Mouse (Mus musculus): ENCODE results near the gene Tnfrsf18.

The Tnfrsf18 gene

DNA sequence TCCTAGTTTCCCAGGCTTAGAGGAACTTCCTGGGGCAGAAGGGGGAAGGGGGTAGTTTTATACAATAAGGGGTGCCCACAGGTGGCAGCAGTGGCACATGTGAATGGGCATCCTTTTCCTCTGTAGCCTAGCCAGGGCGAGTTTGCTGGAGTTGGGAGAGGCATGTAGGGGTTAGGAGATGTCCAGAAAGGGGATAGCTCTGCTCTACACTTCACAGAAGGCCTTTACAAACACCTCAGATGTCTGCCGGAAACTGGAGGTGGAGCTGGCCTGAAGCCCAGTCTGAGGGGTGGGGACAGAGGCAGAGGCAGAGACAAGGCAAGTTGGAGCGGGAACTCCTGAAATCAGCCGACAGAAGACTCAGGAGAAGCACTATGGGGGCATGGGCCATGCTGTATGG is at the start of gene Tnfrsf18:
Gene Tnfrsf18, plus strand, starts transcription at position 152 of the 400 bp plus-strand sequence.
- DNase-seq (ENCODE audit: extremely low read depth, low read depth, low spot score): no peak

DNA sequence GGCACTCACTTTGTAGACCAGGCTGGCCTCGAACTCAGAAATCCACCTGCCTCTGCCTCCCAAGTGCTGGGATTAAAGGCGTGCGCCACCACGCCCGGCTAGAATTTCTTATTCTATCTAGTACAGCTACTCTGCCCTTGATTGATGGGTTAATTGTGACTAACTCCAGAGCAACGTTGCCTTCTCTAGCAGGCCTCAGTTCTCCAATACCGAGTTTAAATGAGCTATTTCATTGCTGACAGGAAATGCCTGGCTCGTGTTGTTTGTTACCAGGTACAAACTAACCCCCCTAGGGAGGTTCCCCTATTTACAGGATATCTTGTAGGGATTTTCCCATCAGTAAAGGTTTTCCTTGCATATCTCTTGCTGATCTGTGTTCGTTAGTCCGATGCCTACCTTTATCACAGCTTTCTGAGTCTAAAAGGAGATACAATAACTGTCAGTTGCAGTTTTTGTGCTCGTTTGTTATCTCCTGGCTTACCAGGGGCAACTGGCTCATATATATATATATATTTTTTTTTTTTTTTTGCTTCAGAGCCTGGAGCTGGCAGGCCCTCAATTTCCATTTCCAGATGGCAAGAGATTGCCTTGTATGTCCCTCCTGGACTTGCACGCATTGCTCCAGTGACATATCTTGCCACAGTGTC is 44.4 kb upstream of the Tnfrsf18 start:
- no peak for DNase-seq (ENCODE audit: extremely low read depth, low read depth, low spot score)

DNA sequence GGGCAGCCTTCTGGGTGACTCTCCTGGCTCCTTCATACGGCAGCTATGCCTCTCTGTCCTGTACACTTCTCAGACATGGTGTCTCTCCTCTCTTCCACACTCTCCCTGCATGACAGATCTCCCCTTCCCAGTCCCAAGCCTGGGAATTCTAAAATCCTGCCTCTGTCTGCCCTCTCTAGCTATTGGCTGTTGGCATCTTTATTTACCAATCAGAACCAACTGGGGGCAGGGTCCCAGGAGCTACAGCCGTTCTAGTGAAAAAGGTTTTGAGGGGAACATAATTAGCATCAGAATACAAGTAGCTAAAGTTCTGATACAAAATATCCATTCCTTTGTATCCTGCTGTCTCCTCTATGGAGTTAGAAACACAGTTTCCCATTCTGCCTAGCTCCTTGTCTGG is 42.2 kb upstream of the Tnfrsf18 start:
- DNase-seq (ENCODE audit: extremely low read depth, low read depth, low spot score): no peak

DNA sequence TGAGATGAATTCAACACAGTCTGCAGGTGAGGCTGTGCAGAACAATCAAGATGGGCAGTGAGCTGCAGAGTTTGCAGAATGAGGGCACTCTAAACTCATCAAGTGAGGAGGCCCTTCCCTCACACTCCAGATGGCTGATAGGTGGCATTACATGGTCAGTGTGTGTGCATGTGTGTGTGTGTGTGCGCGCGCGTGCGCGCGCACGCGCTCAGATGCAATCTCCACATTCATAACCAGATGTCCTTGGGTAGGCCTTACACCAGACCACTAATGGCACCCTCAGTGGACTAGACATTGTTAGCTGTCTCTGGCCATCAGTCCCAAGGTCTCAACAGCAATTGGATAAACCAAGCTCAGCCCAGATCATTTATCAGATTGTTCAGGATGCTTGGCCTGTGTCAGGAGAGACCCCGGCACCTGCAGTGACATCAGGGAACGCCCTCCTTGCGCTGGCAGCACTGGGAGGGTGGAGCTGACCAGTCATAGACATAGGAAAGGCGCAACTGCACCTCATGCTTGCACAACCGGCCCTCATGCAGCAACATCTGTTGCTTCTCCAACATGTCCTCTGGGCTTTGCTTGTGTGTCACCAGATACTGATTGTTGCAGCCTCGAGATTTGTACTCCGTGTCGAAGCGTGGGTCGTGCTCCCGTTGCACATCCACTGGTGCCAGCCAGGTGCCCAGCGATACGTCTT is 34.6 kb upstream of the Tnfrsf18 start:
- DNase-seq (ENCODE audit: extremely low read depth, low read depth, low spot score): no peak

DNA sequence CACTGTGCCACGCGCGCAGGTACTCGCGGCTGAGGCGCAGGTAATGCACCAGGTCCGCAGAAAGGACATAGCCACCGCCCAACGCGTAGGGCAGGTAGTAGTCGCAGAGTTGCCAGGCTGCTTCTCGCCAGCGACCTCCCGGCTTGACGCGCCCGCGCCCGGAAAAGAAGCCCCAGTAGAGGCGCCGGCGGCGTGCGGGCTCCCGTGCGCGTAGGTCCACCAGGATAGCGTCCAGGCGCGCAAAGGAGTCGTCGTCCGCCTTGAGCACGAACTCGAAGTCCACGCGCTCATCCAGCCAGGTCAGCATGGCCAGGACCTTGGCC is 34.1 kb upstream of the Tnfrsf18 start:
- DNase-seq (ENCODE audit: extremely low read depth, low read depth, low spot score): no peak

DNA sequence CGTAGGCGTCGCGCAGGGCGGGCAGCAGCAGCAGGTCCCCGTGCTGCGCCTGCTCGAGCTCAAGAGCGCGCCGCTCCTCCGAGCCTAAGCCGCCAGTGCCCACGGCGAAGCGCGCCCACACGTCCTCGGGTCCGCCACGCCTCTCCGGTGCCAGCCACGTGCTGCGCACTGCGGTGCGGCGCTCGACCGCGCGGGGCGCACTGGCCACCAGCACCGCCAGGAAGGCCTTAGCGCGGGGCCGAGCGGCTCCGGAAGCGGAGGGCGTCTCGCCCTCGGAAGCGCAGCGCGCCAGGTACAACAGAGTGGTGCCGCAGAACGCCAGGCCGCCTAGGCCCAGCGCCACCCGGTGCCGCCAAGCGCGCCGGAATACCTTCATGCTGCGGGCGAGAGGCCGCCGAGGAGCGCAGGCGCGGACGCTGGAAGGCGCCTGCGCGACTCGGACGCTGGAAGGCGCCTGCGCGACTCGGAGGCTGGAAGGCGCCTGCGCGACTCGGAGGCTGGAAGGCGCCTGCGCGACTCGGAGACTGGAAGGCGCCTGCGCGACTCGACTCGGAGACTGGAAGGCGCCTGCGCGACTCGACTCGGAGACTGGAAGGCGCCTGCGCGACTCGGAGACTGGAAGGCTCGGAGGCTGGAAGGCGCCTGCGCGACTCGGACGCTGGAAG is 33.6 kb upstream of the Tnfrsf18 start, which contains the start of the genes B3galt6 and Sdf4:
Gene B3galt6, minus strand, starts transcription at position 409 of the 665 bp plus-strand sequence.
Gene Sdf4, plus strand, starts transcription at position 632 of the 665 bp plus-strand sequence.
- DNase-seq (ENCODE audit: extremely low read depth, low read depth, low spot score): no peak

DNA sequence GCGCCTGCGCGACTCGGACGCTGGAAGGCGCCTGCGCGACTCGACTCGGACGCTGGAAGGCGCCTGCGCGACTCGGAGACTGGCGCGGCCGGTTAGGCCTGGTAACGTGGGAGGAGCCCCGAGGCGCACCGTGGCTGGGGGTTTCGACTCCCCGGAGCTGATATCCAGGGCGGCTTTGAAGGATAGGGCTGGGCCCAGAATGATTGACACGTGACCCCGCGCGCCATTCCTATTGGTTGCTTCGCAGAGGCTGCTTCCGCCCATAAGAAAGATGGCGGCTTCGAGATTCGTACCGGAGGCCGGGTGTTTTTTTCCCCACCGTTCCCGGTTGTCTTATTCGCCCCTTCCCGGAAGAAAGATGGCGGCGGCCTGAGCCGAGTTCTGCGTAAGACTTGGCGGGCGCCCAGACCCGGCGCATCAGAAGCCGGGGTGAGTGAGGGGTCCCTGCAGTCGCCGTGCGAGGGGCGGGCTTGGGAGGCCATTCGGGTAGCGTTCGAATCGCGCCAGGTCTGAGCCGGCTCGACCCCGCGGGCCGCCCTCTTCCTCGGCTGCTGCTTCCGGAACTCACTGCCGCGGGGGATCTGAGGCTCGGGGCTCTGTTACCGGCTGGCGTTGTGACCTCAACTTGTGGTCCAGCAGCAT is 32.9 kb upstream of the Tnfrsf18 start:
- DNase-seq (ENCODE audit: extremely low read depth, low read depth, low spot score): no peak

DNA sequence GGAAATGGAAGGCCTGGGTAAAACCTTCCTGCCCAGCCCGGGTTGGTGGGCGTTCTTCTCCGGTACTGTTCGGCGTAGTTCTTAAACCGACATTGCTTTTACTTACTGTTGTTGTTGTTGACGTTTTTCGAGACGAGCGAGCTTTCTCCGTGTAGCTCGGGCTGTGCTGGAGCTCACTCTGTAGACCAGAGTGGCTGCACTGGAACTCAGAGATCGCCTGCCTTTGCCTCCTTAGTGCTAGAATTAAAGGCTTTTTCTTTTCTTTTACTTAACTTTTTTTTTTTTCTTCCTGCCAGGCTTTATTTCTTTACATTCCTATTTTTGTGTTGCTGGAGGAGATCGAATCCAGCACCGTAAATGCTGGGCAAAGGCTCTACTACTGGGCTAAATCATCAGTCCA is 32.4 kb upstream of the Tnfrsf18 start:
- no peak for DNase-seq (ENCODE audit: extremely low read depth, low read depth, low spot score)

DNA sequence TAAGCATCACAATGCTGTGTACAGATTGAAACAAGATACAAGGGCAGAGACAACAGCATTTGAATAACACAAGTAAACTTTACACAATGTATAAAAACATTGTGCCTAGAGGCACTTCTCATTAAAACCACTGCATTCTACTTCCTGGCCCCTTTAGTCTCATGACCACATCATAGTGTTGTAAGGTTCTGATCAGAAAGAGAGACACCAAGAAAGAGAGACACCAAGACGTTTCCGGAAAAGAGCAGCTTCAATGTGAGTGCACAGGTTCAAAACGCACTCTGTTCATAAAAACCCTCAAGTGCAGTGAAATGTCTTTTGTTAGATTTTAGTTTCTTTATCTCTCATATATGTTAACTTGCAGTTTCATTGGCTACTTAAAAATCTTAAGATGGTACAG is 21.9 kb upstream of the Tnfrsf18 start:
- no peak for DNase-seq (ENCODE audit: extremely low read depth, low read depth, low spot score)

DNA sequence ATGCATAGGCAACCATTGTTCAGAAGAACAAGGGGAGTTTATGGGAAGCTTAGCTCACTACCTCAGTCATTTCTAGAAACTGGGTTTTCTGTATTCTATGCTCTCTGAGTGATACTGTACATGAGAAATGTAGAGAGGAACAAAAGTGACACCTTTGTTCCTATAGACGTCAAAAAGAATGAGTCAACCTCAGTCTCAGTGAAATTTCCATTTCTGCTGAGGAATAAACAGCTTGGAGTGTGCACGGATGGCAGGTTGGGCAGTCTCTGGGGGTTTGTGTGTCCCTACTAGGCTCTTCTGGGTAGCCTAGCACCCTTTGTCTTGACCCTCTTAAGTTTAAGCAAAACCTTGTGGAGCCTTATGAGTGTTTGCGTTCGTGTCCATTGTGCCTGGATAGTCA is 17.6 kb upstream of the Tnfrsf18 start:
- no peak for DNase-seq (ENCODE audit: extremely low read depth, low read depth, low spot score)

DNA sequence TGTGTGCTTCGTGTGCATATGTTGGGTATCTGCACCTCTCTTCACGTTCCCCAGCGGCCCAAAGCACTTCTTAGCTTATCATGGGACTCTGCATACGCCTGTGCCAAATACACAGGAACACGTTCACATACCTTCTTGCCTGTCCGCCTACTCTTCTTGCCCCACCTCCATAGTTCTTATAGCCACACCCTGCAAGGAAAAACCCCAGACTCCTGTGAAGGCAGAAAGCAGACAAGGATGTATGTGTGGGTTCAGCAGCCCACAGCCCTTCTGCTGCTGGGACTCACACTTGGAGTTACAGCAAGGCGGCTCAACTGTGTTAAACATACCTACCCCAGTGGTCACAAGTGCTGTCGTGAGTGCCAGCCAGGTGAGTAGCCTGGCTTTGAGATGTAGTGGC is 12.3 kb upstream of the Tnfrsf18 start, which contains the start of gene Tnfrsf4:
Gene Tnfrsf4, plus strand, starts transcription at position 207 of the 400 bp plus-strand sequence.
- no peak for DNase-seq (ENCODE audit: extremely low read depth, low read depth, low spot score)

DNA sequence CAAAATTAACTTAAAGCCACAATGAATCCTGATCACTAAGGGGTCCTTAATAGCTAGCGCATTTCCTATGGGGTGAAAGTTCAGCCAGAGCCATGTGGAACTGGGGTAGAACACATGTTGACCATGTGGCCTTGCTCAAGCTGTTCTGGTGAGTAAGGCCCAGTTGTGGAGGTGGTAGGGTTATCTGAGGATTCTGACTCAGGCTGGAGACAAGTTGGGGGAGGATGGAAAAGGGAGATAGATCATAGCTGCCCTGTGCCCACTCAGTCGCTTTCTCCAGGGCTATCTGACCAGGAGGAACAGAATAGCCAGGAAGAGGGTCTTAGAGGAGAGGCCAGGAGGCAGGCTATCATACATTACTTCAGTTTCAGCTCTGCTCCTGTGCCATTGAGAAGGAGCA is 11.5 kb upstream of the Tnfrsf18 start:
- no peak for DNase-seq (ENCODE audit: extremely low read depth, low read depth, low spot score)

DNA sequence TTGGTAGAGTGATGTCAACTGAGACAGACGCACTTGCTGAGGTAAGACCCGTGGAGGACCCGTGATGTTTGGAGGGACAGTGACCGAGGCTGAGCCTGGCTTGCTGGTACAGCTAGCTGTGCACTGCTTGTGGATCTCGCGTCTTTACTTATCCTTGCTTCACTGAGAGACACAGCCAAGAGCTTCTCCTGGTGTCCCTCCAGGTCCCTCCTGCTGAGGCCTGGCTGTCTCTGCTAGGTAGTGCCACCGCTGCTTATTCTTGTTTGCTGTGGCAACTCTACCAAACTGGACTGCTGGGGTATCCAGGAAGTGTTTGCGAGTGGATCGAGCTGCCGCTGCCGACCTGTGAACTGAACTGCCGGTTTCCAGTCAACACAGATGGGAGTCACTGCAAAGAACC is 6.2 kb upstream of the Tnfrsf18 start:
- no peak for DNase-seq (ENCODE audit: extremely low read depth, low read depth, low spot score)

DNA sequence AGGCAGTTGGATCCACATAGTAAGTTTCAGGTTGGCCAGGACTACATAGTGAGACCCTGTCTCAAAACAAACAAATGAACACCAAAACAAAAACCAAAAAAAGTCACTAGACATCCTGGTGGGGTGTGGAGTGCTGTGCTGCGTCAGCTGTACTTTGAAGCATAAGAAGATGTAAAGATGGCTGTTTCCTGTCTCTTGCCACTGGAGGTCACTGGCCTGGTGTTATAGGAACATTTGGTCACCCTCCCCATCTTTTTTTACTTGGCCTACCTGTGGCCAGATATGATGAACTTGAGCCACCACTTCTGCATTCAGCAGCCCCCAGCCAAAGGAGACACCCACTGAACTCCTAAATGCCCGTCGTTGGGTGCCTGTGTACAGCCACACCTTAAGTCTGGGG is 4.6 kb upstream of the Tnfrsf18 start:
- no peak for DNase-seq (ENCODE audit: extremely low read depth, low read depth, low spot score)

DNA sequence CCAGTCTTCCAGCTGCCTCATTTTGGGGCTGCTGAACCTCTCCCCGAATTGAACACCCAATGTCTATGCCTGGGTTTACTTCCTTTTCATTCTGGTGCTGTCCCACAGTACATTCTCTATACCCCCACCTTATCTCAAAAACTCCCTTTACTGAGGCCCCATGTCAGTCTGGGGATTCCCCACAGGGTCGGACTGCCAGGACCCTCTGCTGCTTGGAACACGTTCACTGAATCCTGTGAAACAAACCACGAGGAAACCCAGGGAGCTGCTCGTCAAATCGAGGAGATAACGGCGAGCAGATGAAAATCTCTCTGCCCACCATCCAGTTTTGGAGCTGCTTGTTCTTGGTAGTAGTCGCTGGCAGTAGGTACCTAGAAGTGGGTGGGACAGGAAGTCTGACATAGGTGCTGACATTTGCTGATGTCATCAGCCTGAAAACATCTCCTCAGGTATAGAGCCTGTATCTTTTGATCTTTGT is 4.0 kb upstream of the Tnfrsf18 start:
- DNase-seq (ENCODE audit: extremely low read depth, low read depth, low spot score): no peak

DNA sequence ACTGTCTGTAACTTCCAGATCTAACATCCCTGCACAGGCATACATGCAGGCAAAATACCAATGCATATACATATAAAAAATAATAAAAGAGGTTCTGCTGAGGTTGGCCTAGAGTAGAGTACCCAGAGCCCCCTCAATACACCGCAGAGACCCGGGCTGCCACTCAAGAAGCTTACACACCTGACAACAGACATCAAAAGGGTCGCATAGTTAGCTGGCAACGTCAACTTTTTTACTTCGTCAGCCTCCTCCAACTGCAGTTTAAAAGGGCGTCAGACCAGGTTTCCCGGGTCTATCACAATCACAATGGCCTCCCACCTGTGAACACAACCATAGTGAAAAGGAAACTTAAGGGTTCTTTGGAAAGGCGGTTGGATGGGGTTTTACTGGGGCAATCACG is 2.4 kb upstream of the Tnfrsf18 start:
- no peak for DNase-seq (ENCODE audit: extremely low read depth, low read depth, low spot score)

DNA sequence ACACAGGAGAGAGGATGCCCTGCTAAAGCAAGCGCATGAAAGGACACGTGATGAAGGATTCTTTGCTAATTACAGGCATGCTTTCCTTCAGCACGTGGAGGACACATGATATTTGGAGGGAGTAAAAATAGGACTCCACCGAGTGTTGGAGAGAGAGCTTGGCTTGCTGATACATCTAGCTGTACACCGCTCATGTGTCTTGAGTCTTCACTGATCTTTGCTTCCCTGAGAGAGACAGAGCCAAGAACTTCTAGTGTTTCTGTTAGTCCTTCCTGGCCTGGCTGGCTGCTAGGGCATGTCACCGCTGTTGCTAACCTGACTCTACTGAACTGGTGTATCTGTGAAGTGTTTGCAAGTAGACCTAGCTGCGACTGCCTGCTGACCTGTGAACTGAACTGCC is 1.8 kb upstream of the Tnfrsf18 start:
- DNase-seq (ENCODE audit: extremely low read depth, low read depth, low spot score): no peak

DNA sequence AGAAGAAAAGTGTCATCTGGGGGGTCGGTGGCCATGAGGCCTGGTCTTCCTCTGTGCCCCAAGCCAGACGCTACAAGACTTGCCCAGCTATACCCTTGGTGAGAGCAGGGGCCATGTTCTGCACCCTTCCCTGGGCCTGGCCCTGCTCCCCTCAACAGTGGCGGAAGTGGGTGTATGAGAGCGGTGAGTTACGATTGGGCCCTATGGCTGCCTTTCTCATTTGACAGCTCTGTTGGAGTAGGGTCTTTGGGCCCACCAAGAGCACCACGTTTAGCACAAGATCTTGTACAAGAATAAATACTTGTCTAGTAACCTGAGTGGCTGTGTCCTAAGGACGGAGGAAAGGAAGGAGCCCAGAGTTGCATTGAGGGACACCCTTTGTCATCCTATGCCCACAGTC is 2.6 kb downstream of the Tnfrsf18 start:
- DNase-seq (ENCODE audit: extremely low read depth, low read depth, low spot score): no peak

DNA sequence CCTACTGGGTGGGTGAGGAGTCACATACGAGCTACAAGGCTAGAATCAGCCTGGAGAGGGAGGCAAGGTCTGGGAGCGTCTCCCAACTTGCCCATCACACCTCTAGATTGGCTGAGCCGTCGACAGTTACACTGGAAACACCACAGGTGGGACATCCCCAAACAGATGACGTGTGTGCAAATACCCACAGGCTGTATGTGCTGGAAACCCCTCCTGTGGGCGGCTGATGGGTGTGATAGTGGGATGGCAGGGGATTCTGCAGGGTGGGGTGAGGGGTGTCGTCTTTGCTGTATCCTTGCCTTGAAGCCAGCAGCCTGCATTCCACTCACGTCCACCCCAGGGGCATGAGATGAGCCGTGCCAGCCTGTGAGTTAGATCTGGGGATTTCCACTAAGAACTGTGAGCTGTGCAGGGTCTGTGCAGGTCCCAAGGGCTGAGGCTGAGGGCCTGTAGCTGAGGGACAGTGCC is 4.7 kb downstream of the Tnfrsf18 start:
- DNase-seq (ENCODE audit: extremely low read depth, low read depth, low spot score): no peak

DNA sequence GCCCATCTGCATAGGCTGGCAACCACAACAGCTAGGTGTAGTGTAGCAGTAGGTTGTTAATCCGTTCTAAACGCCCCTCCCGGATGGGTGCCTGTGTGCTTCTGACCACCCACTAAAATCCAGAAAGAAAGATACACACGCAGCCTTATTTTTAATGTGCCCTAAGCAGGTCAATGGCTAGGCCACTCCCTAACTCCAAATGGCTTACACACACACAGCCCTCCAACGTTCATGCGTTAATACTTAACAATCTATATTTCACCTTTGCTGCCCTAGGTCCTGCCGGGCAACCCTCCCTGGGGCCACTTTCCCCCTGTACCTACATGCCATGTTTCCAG is 5.3 kb downstream of the Tnfrsf18 start:
- no peak for DNase-seq (ENCODE audit: extremely low read depth, low read depth, low spot score)

DNA sequence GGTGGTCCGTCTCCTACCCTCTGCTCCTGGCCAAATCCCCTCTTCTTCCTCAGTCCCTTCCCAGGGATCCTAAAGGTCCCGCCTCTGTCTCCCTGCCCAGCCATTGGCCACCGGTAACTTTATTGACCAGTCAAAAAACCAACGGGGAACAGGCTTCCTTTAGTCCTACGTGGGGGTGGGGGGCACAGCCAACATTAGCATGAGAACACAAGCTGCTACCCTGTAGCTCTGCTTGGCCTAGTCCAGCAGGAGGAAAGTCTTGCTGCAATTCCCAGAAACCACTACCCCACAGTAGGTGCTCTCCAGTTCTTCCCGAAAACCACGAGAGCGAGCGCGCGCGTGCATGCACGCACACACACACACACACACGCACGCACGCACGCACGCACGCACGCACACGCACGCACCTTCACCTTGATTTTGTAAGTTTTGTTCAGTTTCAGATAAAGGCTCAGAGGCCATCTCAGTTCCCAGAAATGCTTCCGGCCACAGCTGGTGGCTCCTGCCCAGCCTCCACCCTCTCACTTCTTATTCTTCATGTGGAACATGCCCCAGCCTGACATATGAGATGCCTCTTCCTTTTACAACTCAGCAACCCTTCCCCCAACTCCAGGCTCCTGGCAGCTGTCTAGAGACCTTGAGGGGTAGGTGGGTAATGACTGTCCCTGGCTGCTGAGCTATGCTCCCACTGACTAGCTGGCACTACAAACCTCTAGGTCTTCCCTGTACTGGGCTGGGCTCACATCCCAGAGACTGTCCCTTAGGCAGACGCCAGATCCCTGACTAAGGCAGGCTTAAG is 5.8 kb downstream of the Tnfrsf18 start:
- DNase-seq (ENCODE audit: extremely low read depth, low read depth, low spot score): peak; percentile 95

Measured in fat pad, adult 2 months (tissue).